Mouse (Mus musculus) cerebellum, adult 18-20 months (tissue): ENCODE data around the gene Fam162a.
"Not testable (repeated sequence)": the region's sequence is repeated elsewhere in the genome, so short reads cannot be mapped to it uniquely, and the experiment has no call there.

Source experiments
- DNase-seq, 2 experiments: peaks; one replicate each; pipeline ENCODE4 v3.0.0; 2021

Gene Fam162a

GRCm38 (mm10) chr16:36057933-36058475 is 13.4 kb downstream of the Fam162a start:
- no peak for DNase-seq

- no peak for DNase-seq
Observed at GRCm38 (mm10) chr16:36056416-36056815, 15.0 kb downstream of the Fam162a start.

GRCm38 (mm10) chr16:36054920-36055319 is 16.5 kb downstream of the Fam162a start:
- no peak for DNase-seq

- DNase-seq = no peak
Observed at GRCm38 (mm10) chr16:36053524-36054275, 17.7 kb downstream of the Fam162a start.

GRCm38 (mm10) chr16:36051491-36051890 is 19.9 kb downstream of the Fam162a start:
- no peak for DNase-seq

- DNase-seq = no peak
Observed at GRCm38 (mm10) chr16:36047538-36047937, 23.9 kb downstream of the Fam162a start.

- no peak for DNase-seq
Observed at GRCm38 (mm10) chr16:36043964-36044363, 27.4 kb downstream of the Fam162a start.

- DNase-seq = no peak
Observed at GRCm38 (mm10) chr16:36043073-36043472, 28.3 kb downstream of the Fam162a start.

GRCm38 (mm10) chr16:36041625-36042020 is 29.8 kb downstream of the Fam162a start:
- no peak for DNase-seq

- DNase-seq = peak; percentile 92 to 95
Observed at GRCm38 (mm10) chr16:36040640-36041624, 30.5 kb downstream of the Fam162a start, which contains the start of gene Wdr5b. Wdr5b (plus strand) TSS chr16:36041190.

GRCm38 (mm10) chr16:36028120-36028519 is 43.3 kb downstream of the Fam162a start:
- DNase-seq = not testable (repeated sequence)

- DNase-seq = no peak
Observed at GRCm38 (mm10) chr16:36016335-36016734, 55.1 kb downstream of the Fam162a start.

- no peak for DNase-seq
Observed at GRCm38 (mm10) chr16:36008396-36008795, 63.0 kb downstream of the Fam162a start.

- not testable (repeated sequence) for DNase-seq
Observed at GRCm38 (mm10) chr16:35998852-35999251, 72.5 kb downstream of the Fam162a start.
